Mouse (Mus musculus) C2C12 (cell line): ENCODE measurements around the gene Higd2a.

ENCODE experiments used
- CTCF ChIP-seq: IDR thresholded peaks from one replicate; pipeline ENCODE4 v1.5.1; 2011; ENCODE audit not compliant: control insufficient read depth, insufficient read depth, insufficient read length
- FOSL1 ChIP-seq: IDR thresholded peaks from one replicate; pipeline ENCODE4 v1.8.0; 2011; ENCODE audit warnings: mild to moderate bottlenecking, low read length; ENCODE audit not compliant: poor library complexity, insufficient read depth, severe bottlenecking
- MAX ChIP-seq: IDR thresholded peaks from one replicate; pipeline ENCODE4 v1.6.1; 2011; ENCODE audit warnings: mild to moderate bottlenecking, control low read depth
- MYOG ChIP-seq: IDR thresholded peaks from one replicate; pipeline ENCODE4 v1.6.1; 2011; ENCODE audit not compliant: control insufficient read depth, insufficient read length; ENCODE audit errors: extremely low read depth
- USF1 ChIP-seq: IDR thresholded peaks from one replicate; pipeline ENCODE4 v1.6.1; 2011; ENCODE audit warnings: low read depth, mild to moderate bottlenecking, control low read depth, moderate library complexity

GRCm38 (mm10) chr13:54582126-54582525 is 7.9 kb upstream of the Higd2a start:
- TF ChIP-seq USF1 (no peak), CTCF (no peak), MAX (no peak), FOSL1 (no peak), MYOG (no peak)
